Mouse (Mus musculus) retina, postnatal 7 days (tissue): ENCODE results near the gene Ripor2.

Experiments
- DNase-seq: peaks from one replicate; pipeline ENCODE4 v3.0.0-alpha.2; 2012; ENCODE audit warnings: low read depth, low spot score

The Ripor2 gene

DNA sequence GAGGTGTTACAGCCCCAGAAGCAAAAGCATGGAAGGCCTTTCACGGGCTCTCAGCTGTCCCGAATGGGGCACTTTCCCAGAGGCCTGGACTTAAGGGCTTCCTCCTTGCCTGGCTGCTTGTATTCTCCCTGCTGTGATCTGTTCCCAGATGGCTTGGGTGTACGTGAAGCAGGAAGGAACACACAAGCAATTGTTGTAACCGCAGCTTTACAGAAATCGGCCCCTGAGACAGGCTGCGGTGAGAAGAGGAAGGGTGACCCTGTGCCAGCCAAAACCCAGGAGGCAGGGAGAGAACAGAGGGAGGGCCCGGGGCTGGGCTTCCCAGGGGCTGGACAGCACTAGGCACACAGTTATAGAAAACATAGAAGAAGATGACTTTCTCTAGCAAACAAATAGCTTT, 129.0 kb downstream of the Ripor2 start:
- DNase-seq = no peak

DNA sequence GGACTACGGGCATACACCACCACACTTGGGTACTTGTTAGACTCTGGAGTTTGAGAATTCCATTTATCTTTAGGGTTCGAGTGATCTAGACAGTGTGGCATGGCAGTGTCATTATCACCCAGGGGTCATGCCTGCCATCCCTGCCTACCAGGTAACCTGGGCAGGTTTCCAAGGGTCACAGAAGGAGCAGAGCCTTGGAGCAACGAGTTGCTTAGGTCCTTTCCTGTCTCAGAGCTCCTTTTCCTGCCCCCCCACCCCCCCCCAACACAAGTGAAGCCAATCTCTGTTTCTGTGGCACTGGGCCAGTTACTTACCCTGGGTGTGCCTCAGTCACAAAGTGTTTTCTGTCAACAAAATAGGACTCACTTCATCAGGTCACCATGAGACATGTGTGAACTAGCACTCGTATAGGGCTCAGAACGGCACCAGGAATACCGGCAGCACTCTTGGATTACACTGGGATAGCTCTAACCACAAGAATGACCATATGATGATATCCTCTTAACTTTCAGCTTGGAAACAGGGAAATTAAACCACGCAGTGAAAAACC, 130.7 kb downstream of the Ripor2 start:
- no peak for DNase-seq

DNA sequence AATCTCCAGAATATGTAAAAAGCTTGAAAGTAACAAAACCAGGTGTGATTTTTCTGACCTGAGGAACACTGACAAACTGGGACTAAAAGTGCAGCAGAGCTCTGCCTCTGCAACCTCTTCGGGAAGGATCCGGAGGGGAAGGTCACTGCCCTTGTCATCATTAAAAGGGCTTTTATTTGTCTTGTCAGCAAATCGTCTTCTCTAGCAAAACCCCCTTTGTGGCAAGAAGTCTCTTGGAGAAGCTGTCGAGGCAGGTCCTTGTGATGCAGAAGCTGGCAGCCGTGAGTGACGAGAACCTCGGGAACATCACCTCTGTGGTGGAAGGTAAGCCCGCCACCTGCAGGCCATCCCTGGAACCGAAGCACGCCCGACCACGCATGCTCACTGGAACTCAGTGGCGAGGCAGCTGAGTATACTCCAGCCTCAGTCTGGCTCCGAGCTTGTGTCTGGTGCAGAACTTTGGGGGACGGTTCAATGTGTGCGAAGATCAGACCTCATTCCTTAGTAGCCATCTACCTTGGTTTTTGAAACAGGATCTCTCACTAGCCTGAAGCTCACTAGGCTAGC, 131.5 kb downstream of the Ripor2 start:
- peak; percentile 64 for DNase-seq

DNA sequence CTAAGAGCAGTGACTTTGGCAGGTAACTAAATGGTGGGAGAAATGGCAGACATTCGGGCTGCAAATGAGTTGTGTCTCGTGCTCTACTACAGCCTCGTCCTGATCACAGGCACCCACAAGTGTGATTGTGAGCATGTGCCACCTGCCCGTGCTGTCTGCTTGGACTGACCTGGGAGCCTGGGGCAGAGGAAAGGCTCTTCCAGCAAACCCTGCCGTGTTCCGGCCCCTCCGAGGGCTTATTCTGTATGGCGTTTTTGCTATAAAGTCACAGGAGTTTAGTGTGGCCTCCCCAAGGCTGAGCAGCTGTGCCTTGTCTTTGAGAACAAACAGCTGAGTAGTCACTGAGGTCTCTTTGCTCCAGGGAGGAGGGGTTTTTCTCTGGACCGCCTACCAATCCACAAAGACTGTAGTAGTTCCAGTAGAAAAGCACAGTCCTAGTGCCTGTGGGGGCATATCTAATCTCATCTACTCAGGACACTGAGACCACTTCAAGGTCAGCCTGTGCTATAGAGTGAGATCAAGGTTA, 132.4 kb downstream of the Ripor2 start:
- DNase-seq = no peak

DNA sequence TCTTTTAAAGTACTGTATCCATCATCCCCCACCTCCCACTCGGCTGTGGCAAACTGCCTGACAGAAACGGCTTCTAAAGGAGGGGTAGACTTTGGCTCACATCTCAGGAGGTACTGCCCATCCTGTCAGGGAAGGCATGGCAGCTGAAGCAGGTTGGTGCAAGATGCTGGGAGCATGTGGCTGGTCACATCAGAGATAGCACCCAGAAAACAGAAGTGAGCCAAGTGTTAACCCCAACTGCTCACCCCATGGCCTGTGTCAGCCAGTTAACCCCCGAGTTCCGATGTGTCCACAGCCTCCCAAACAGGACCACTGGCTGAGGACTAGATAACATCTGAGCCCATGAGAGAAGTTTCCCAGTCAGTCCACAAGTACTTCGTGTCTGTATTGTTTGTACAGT, 133.6 kb downstream of the Ripor2 start:
- no peak for DNase-seq

DNA sequence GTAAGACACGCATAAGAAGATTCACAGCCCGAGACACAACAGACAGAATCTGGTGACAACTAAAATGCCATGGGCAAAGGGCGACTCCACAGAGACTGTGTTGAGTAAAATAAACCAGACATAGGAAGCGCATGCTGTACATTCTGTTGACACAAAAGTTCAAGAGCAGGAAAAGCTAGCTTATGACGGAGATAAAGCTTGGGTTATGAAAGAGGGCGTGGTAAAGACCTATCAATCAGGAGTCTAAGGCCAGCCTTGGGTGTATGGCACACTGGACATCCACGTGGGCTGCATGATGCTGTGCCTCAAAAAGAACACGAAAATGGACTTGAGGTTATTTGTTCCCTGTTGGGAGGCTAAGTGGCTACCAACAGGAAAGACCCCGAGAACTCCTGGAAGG, 134.5 kb downstream of the Ripor2 start:
- no peak for DNase-seq

DNA sequence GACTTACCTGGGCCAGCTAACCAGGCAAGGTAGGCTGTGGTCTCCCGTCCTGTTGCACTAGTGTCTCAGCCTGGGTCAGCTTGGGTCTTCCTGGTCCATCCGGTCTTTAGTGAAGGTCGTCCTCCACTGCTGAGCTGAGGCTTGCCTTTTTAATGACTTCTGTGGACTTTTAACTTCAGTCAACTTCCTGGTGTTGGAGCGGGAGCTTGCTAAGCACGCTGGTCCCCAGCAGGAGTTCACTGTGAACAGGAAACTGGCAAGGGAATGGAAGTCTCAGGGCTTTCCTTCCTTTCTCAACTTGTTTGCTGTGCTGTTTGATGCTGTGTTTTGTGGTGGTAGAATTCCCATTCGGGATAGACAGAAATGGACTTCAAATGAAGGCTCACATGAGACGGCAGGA, 135.7 kb downstream of the Ripor2 start:
- no peak for DNase-seq

DNA sequence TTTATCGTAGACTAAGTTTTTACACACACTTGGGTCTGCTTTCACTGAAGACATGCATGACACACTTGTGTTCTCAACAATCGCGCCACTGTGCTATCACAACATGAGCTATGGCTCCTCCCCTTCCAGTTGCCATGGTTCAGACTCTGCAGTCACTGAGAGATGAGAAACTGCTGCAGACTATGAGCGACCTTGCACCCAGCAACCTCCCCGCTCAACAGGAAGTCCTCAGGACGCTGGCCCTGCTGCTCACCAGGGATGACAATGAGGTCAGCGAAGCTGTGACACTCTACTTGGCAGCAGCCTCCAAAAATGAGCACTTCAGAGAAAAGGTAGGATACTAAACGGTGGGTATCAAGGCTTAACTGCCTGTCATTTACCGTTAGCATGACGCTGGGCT, 139.5 kb downstream of the Ripor2 start:
- DNase-seq = no peak

DNA sequence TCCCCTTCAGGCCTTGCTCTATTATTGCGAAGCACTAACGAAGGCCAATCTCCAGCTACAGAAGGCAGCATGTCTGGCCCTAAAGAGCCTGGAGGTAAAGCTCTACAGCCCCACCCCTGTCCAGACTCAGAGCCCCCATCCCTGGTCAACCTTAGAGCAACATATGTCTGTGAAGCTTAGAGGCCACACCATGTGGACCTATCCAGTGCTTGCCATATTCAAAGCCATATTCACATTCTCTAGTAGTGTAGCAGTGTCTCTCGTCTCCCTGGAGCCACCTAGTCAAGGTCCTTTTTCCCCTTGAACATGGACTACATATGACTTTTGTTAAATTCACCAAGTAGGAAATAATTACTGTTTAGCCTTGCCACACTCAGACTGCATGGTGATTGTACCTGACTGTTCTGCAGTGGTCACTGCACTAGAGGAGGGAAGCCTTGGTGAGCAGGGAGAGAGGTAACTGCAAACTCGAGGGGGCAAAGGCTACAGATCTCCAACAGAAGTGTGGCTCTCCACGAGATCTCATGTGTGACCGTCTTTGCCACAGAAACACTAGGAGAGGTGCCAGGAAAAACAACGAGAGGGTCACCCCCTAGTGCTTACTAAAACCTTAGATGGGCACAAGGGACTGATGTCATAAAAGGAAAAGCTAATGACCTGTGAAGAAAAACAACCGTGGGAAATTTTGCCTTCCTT, 141.9 kb downstream of the Ripor2 start:
- no peak for DNase-seq

DNA sequence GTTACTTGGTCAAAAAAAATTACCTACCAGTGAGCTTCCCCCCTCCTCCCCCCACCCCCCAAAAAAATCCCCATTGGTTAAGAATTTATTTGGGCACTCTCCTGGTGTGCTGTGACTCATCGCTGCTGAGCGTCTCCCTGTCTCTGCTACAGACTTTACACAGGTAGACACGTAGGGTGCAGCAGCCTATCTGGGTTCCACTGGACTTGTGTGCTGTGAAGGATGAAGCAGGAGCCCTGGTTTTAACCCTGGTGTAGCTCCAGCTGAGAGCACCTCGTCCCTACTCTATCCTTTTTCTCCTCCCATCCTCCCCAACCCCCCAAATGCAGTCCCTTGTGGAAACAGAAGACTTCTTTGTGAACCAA, 142.4 kb downstream of the Ripor2 start:
- no peak for DNase-seq

DNA sequence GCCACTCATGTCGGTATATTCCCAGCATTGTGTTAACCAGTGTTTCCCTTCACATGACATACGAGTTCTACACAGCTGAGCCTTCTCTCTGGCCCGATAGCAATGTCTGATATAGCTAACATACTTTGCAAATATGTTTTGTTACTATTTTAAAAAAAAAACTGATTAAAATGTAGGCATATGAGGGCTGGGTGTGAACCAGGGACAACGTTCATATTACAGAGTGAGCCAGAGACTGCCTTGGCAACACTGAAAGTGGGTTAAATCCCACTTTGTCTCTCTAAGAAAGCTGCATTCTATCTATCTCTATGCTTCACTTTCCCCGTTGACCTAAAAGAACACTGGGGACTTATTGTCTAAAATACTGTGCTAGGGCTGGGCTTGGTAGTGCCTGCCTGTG, 147.1 kb downstream of the Ripor2 start:
- DNase-seq = no peak

DNA sequence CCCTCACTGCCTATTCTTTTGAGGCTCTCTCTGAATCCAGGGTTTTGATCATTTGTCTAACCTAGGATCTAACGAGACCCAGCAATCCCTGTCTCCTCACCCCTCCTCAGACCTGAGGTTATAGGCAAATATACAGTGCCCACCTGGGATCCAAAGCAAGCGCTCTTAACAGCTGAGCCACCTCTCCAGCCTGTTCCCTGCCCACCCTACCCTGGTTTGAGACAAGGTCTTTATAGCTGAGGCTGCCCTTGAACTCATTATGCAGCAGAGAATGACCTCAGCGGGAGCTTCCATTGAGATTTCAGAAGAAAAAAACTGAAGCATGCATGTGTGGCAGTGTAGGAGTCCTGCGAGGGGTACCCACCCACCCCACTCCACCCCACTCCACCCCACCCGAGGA, 152.5 kb downstream of the Ripor2 start:
- DNase-seq = no peak

DNA sequence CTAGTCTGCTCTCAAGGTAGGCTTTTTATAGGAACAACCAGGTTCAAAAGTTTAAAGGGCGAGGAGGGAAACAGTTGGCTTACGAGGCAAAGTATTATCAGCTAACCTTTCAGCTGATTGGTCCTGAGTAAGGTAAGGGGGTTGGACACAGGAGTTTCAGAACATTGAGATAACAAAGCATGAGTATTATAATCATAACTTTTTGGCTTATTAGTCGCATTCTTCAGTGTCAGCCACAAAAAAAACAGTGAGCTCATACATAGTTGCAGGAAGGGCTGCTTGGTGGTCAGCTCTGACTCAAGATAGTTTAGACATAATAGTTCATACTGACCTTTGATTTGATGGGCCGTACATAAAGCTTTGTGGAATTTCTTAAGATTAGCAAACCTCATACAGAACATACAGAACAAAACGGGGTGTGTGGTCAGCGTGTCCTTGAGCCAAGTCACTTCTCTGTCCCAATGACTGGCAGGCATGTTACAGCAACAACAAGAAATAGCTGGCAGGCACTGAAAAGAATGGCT, 153.7 kb downstream of the Ripor2 start:
- no peak for DNase-seq

DNA sequence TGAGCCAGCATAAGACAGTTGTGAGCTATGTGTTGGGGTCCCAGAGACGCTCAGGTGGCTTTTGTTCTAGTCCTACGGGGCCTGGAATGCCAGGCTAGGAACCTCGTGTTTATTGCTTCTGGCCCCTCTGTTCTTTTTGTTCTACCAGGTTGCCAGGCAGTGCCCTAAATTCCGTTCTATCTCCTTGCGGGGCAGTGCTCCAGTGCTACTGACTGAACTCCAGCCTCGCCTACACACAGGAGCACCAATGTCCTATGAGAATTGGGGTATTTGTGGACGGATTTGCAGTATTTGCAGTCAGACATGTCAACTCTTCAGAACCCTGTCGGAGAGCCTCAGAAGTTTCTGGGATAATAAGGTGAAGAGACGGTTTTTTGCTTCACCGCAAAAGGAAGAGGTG, 159.0 kb downstream of the Ripor2 start, which contains the start of gene Armh2:
Gene Armh2 (plus strand): TSS at position 205 of the 400 bp plus-strand sequence.
- DNase-seq = no peak

DNA sequence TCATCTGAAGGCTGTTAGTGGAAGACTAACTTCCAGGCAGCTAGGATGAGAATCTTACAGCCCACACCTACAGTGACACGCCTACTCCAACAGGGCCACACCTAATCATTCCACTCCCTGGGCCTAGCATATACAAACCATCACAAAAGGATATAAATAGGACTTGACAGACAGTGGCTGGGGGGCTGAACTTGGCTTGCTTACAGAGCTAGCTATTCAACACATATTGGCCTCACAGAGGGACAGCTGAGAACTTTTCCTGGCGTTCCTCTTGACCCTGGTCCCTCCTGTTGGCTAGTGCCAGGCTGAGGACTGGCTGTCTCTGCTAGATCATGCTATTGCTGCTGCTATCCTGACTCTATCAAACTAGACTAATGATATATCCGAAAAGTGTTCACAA, 165.8 kb downstream of the Ripor2 start:
- no peak for DNase-seq

DNA sequence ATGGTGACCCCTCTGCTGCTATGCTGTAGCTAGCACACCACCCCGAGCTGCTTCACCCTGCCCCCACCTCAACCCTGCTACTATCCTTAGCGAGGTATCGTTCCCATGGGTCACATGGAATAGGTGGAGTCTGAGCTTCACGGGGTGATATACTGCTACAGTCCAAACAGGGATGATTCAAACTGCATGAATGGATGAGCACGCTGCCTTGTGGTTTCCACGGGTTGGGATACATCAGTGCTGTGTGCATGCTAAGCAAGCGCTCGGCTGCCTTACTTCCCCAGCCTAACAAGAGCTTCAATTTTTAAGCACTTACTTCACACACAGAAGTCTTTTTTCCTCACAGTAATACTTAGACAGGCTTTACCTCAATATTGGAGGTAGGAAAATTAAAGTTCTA, 168.8 kb downstream of the Ripor2 start:
- DNase-seq = no peak

DNA sequence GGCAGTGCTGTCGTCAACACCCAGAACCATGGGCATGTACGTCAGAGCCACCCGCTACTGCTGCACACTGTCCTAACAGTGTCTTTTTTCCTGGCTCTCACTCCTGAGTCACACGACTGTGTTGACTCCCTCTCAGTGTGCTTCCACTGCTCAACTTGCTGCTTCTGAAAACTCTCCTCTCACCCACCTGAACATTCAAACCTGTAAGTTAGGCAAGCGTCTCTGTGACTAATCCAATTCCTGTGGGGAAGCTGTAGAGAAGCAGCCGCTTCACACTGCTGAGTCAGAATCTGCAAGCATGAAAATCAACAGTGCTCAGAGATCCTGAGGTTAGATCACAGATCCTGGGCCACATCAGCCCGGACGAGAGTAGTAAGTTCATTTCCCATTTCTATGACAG, 169.4 kb downstream of the Ripor2 start:
- DNase-seq = no peak

DNA sequence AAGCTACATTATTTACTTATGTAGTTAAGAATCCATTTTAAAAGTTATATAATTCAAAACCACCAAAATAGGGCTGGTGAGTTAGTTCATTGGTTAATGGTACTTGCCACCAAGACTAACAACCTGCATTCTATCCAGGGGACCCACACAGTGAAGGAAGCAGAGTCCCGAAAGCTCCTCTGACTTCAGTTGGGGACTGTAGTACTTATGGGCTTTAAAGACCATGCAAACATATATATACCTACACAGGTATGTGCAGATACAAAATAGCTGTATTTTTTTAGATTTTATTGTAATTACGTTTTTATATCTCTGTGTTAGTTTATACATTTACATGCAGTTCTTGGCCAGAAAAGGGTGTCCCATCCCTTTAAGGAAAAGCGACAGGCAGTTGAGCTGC, 174.8 kb downstream of the Ripor2 start:
- DNase-seq = no peak

DNA sequence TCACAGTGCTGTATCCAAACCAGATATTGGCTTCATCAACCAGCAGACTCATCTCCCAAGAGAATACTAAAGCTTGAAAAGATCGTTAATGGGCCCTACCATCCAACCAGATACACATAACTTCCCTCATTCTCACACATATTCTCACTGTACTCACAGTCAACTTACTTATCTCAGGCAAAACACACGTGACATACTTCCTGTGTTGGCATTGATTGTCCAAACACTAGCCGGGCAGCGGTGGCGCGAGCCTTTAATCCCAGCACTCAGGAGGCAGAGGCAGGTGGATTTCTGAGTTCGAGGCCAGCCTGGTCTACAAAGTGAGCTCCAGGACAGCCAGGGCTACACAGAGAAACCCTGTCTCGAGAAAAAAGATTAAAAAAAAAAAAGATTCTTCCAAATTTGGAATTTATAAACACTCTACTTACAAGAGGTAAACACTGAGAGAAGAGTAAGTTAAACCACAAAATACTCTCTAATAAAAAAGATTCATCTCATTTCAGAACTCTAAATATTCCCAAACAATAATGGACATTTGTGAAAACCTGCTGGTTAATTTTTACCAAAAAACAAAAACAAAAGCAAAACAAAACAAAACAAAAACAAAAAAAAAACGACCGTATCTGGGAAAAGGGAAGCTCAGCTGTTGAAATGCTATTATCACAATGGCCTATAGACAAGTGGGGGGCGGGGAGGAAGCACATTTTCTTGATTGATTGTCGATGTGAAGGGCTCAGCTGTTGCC, 176.0 kb downstream of the Ripor2 start:
- no peak for DNase-seq

DNA sequence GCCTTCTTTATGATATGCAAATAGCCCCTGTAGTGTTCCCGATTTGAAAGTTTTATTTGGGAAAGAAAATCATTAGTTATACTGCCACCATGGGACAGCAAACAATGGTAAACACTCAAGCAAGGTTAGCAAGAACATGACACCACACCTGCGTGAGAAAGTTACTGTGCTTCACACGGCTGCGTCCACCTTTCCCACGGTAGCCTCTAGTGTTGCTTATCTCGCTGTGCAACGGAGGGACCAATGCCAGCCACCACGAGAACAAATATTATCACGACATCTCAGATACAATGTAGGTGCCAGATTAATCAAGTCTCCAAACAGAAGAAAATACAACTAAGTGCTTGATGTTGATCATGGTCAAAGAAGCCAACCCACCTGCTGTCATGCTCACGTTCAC, 177.5 kb downstream of the Ripor2 start:
- no peak for DNase-seq

DNA sequence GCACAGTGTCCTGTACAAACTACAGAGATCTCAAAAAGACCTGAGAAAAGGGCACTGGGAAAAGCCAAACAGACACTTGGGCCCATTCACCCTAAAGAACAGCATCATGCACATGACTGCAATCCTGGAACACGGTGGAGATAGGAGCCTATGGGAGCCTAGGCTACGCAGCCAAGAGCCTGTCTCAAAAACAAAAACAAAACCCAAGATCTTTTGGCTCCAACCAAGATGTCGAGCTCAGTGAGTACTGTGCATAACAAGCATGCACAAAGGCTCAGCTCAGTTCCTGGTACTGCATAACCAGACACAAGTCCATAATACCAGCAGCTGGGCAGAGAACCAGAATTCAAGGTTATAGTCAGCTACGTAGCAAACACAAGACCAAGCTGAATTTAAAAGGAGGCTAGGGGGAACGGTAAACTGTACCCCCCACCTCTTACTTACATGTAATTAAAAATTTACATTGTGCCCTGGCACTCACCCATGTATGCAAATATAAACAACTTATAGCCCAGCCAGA, 178.4 kb downstream of the Ripor2 start:
- DNase-seq = no peak

DNA sequence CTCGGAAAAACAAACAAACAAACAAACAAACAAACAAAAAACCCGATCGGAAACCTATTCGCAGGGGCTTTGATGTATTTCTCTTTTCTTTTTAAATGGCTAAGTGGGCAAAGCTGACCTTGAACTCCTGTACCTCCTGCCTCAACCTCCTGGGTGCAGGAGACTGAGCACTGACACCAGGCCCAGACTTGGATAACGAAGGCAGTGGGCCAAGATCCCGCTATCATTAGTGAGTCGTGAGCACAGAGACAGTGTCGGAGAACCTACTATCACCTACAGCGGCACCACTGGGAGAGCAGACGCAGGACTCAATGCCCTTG, 179.1 kb downstream of the Ripor2 start:
- no peak for DNase-seq
